ENCODE assay signal across 8 mouse cellular contexts in genomic region chr11:98796515-98797216, GRCm38 (mm10). TPM values are rescaled to one million over a fixed set of nuclear protein-coding genes. Genes with fewer than 3 reads are reported as not detected.
DNase-seq lines count a peak whose midpoint lies in the region; ATAC-seq and TF ChIP-seq lines count a peak whose summit lies in the region.

No protein-coding gene starts in this region.

- 2% methylated on average over 23 of the region's 23 CpGs for WGBS in bone marrow, adult 2 months
- 4% methylated on average over 23 of the region's 23 CpGs for WGBS in forebrain, embryonic 11.5 days
- WGBS in lung, embryonic 15.5 days = 2% methylated on average over 23 of the region's 23 CpGs
- under 1% methylated on average over 23 of the region's 23 CpGs for WGBS in olfactory bulb, adult 2 months

- DNase-seq in ES-CJ7 (ENCODE audit: low read depth, low spot score) = peak; percentile 88
- DNase-seq in forebrain, embryonic 11.5 days (ENCODE audit: low spot score) = peak; percentile 88
- DNase-seq in heart, postnatal 10 days = peak; percentile 79 to 86
- DNase-seq in kidney, postnatal 4 days = peak; percentile 84 to 89
- peak; percentile 78 for DNase-seq in yolk sac, embryonic 10.5 days (ENCODE audit: low spot score)

- H3K27ac ChIP-seq in bone marrow, adult 2 months (ENCODE audit: control insufficient read depth, insufficient read depth, low read depth, low read length, poor library complexity) = peak overlapping the region; percentile 98
- H3K27ac ChIP-seq in forebrain, embryonic 11.5 days (ENCODE audit: low read depth, low read length) = peak overlapping the region; percentile 100
- peak overlapping the region; percentile 100 for H3K27ac ChIP-seq in lung, embryonic 15.5 days
- peak overlapping the region; percentile 81 for H3K27ac ChIP-seq in olfactory bulb, adult 2 months (ENCODE audit: insufficient read depth, low read depth, low read length)

- peak overlapping the region; percentile 100 for H3K9ac ChIP-seq in forebrain, embryonic 11.5 days (ENCODE audit: low read length)
- H3K9ac ChIP-seq in lung, embryonic 15.5 days = peak overlapping the region; percentile 97

- peaks cover 5% of the 10 kb centered on the region; the same call in 1 of the 2 replicates for H3K36me3 ChIP-seq in forebrain, embryonic 11.5 days (ENCODE audit: control insufficient read depth, insufficient read depth, low read length)
- H3K36me3 ChIP-seq in lung, embryonic 15.5 days = peaks cover 31% of the 10 kb centered on the region

- H3K9me3 ChIP-seq in forebrain, embryonic 11.5 days (ENCODE audit: control insufficient read depth, low read length) = no peaks in the 10 kb centered on the region
- no peaks in the 10 kb centered on the region for H3K9me3 ChIP-seq in lung, embryonic 15.5 days

- TF ChIP-seq CTCF in bone marrow, adult 2 months (IDR thresholded peaks at IDR 0.05; ENCODE audit: control insufficient read depth, insufficient read depth, low read length) = no peak
- no peak for TF ChIP-seq CTCF in olfactory bulb, adult 2 months (IDR thresholded peaks at IDR 0.05; ENCODE audit: insufficient read depth, low read depth, low read length)

- H3K4me2 ChIP-seq in forebrain, embryonic 11.5 days (ENCODE audit: low read depth, low read length, severe bottlenecking) = peak overlapping the region; percentile 90
- H3K4me2 ChIP-seq in lung, embryonic 15.5 days = peak overlapping the region; percentile 84

- H3K27me3 ChIP-seq in forebrain, embryonic 11.5 days (ENCODE audit: control insufficient read depth, insufficient read depth, low read length) = no peaks in the 10 kb centered on the region
- no peaks in the 10 kb centered on the region for H3K27me3 ChIP-seq in lung, embryonic 15.5 days

- H3K4me3 ChIP-seq in bone marrow, adult 2 months (replicated peaks; ENCODE audit: control insufficient read depth, low read depth, low read length) = peak overlapping the region; percentile 93
- H3K4me3 ChIP-seq in forebrain, embryonic 11.5 days (ENCODE audit: low read depth, low read length) = peak overlapping the region; percentile 100
- peak overlapping the region; percentile 81 for H3K4me3 ChIP-seq in lung, embryonic 15.5 days
- H3K4me3 ChIP-seq in olfactory bulb, adult 2 months (ENCODE audit: insufficient read depth, low read depth, low read length) = peak overlapping the region; percentile 62

- intact Hi-C loops in heart, postnatal 10 days (cut with DNase I) = no loop called here

- peak; percentile 34; the same call in 1 of the 2 replicates for ATAC-seq in forebrain, embryonic 11.5 days (replicated peaks; ENCODE audit: low FRiP score)
- peak; percentile 10; the same call in 1 of the 2 replicates for ATAC-seq in lung, embryonic 15.5 days (ENCODE audit: borderline replicate concordance, extremely low read depth, low FRiP score, low TSS enrichment)

- no peak for TF ChIP-seq POLR2A in bone marrow, adult 2 months (IDR thresholded peaks at IDR 0.05; ENCODE audit: borderline replicate concordance, control insufficient read depth, low read depth, low read length)
- 0 out of 2 replicates have a peak, but pooled peaks have one; percentile 11 for TF ChIP-seq POLR2A in olfactory bulb, adult 2 months (IDR thresholded peaks at IDR 0.05; ENCODE audit: insufficient read depth, low read depth, low read length)

- peaks cover 3% of the 10 kb centered on the region; the same call in 1 of the 2 replicates for H3K4me1 ChIP-seq in bone marrow, adult 2 months (ENCODE audit: control insufficient read depth, insufficient read depth, low read length)
- H3K4me1 ChIP-seq in forebrain, embryonic 11.5 days (replicated peaks; ENCODE audit: control insufficient read depth, insufficient read depth, low read length) = peaks cover 13% of the 10 kb centered on the region
- H3K4me1 ChIP-seq in lung, embryonic 15.5 days = peaks cover 34% of the 10 kb centered on the region
- peaks cover 8% of the 10 kb centered on the region for H3K4me1 ChIP-seq in olfactory bulb, adult 2 months (ENCODE audit: control insufficient read depth, insufficient read depth, low read length)

RNA-seq across cellular contexts. Expression of gene Msl1, which starts 1.4 kb away (rescaled TPM):
- 46.7 and 69.9 TPM in 2 replicates for polyA plus RNA-seq in bone marrow, adult 2 months (2011; ENCODE audit: insufficient read depth, insufficient read length, low replicate concordance, missing spikeins)
- polyA plus RNA-seq in forebrain, embryonic 11.5 days (2014; fragmentation: Nextera tagmentation; extraction: Ambion mirVana) = 24.0 and 28.4 TPM in 2 replicates
- 10 to 100 TPM; 70.3 to 83.4 TPM for total RNA-seq in heart, postnatal 10 days (2021)
- polyA plus RNA-seq in lung, embryonic 15.5 days (2015; fragmentation: Nextera tagmentation; extraction: Ambion mirVana) = 21.1 and 21.2 TPM in 2 replicates
- polyA plus RNA-seq in olfactory bulb, adult 2 months (2012; ENCODE audit: insufficient read depth, insufficient read length, low replicate concordance, missing spikeins) = 206 and 252 TPM in 2 replicates

RNA-seq across cellular contexts. Expression of gene Casc3, which starts 8.0 kb away (rescaled TPM):
- 29.3 and 38.5 TPM in 2 replicates for polyA plus RNA-seq in bone marrow, adult 2 months (2011; ENCODE audit: insufficient read depth, insufficient read length, low replicate concordance, missing spikeins)
- 59.9 and 63.2 TPM in 2 replicates for polyA plus RNA-seq in forebrain, embryonic 11.5 days (2014; fragmentation: Nextera tagmentation; extraction: Ambion mirVana)
- 10 to 100 TPM; 29.0 to 29.7 TPM for total RNA-seq in heart, postnatal 10 days (2021)
- polyA plus RNA-seq in lung, embryonic 15.5 days (2015; fragmentation: Nextera tagmentation; extraction: Ambion mirVana) = 35.7 and 37.9 TPM in 2 replicates
- polyA plus RNA-seq in olfactory bulb, adult 2 months (2012; ENCODE audit: insufficient read depth, insufficient read length, low replicate concordance, missing spikeins) = not detected in 2 replicates

RNA-seq across cellular contexts. Expression of gene Nr1d1, which starts 21.5 kb away (rescaled TPM):
- 2.4 and 4.8 TPM in 2 replicates for polyA plus RNA-seq in bone marrow, adult 2 months (2011; ENCODE audit: insufficient read depth, insufficient read length, low replicate concordance, missing spikeins)
- 1.0 and 1.6 TPM in 2 replicates for polyA plus RNA-seq in forebrain, embryonic 11.5 days (2014; fragmentation: Nextera tagmentation; extraction: Ambion mirVana)
- 10 to 100 TPM; 31.1 to 32.7 TPM for total RNA-seq in heart, postnatal 10 days (2021)
- polyA plus RNA-seq in lung, embryonic 15.5 days (2015; fragmentation: Nextera tagmentation; extraction: Ambion mirVana) = 1.0 and 1.5 TPM in 2 replicates
- polyA plus RNA-seq in olfactory bulb, adult 2 months (2012; ENCODE audit: insufficient read depth, insufficient read length, low replicate concordance, missing spikeins) = not detected in 2 replicates

RNA-seq across cellular contexts. Expression of gene Rapgefl1, which starts 39.9 kb away (rescaled TPM):
- polyA plus RNA-seq in bone marrow, adult 2 months (2011; ENCODE audit: insufficient read depth, insufficient read length, low replicate concordance, missing spikeins) = 1.5 and 6.8 TPM in 2 replicates
- polyA plus RNA-seq in forebrain, embryonic 11.5 days (2014; fragmentation: Nextera tagmentation; extraction: Ambion mirVana) = 2.0 and 2.5 TPM in 2 replicates
- under 1 TPM; 0.79 to 0.87 TPM for total RNA-seq in heart, postnatal 10 days (2021)
- 0.86 and 1.4 TPM in 2 replicates for polyA plus RNA-seq in lung, embryonic 15.5 days (2015; fragmentation: Nextera tagmentation; extraction: Ambion mirVana)
- 182 TPM in 1 of 2 replicates, not detected in the other for polyA plus RNA-seq in olfactory bulb, adult 2 months (2012; ENCODE audit: insufficient read depth, insufficient read length, low replicate concordance, missing spikeins)

RNA-seq across cellular contexts. Expression of gene Thra, which starts 56.2 kb away (rescaled TPM):
- 27.5 and 35.4 TPM in 2 replicates for polyA plus RNA-seq in bone marrow, adult 2 months (2011; ENCODE audit: insufficient read depth, insufficient read length, low replicate concordance, missing spikeins)
- polyA plus RNA-seq in forebrain, embryonic 11.5 days (2014; fragmentation: Nextera tagmentation; extraction: Ambion mirVana) = 35.9 and 36.9 TPM in 2 replicates
- 100 to 1,000 TPM; 172 to 190 TPM for total RNA-seq in heart, postnatal 10 days (2021)
- 35.6 and 35.8 TPM in 2 replicates for polyA plus RNA-seq in lung, embryonic 15.5 days (2015; fragmentation: Nextera tagmentation; extraction: Ambion mirVana)
- 251 and 495 TPM in 2 replicates for polyA plus RNA-seq in olfactory bulb, adult 2 months (2012; ENCODE audit: insufficient read depth, insufficient read length, low replicate concordance, missing spikeins)

Comparison
In these comparisons a context has a peak if more than half of its experiments do, and no peak if none do; other contexts are left out.
1. Peak in every context shown above with its lines: DNase-seq, ATAC-seq, H3K4me3 ChIP-seq and H3K27ac ChIP-seq.